Mouse (Mus musculus): ENCODE measurements around the gene Itm2b.
A peak's percentile ranks its signal among the peaks of the same experiment; 100 is the strongest.

The Itm2b gene

DNA sequence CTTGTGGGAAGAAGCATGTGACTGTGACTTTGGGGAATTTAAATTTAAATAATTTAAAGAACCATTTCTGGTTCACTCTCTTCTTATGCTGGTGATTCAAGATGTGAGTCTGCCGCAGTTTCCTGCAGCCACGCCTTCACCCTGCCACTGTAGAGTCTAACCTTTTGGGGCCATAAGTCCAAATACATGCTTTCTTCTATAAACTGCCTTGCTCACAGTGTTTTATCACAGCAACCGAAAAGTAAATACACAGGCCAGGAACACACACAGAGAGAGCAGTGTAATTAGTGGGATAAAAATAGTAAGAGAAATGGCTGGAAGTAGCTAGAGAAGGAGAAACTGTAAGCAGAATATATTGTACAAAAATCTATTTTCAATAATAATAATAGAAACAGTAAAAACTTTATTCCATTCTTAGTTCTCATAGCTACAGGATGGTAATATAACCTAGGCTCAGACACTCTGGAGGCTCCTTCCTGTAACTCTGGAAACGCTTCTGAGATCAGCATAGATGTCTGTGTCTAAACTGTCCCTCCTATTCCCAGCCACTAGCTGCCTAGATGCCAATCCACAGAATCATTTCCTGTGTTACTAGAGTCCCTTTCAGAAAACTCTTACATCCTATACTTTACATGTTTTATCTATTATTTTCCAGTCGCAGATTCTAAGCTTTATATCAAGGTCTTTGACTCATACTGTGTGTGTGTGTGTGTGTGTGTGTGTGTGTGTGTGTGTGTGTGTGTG lies 9.3 kb upstream of the Itm2b start:
- no peak for DNase-seq

DNA sequence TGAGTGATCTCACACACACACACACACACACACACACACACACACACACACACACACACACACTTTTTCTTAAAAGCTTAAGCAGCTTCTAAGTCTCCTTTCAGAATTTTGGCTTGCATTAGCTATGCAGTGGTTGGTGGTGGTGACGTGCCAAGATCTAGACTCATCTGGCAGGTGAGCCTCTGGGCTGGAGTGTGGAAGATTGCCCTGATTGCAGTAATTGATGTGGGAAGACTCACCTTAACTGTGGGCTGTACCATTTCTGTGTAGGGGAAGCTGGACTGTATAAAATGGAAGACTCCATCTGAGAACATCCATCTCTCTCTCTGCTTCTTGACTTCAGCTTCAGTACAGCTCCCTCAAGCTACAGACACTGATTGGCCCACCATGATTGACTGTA lies 6.4 kb upstream of the Itm2b start:
- no peak for DNase-seq

DNA sequence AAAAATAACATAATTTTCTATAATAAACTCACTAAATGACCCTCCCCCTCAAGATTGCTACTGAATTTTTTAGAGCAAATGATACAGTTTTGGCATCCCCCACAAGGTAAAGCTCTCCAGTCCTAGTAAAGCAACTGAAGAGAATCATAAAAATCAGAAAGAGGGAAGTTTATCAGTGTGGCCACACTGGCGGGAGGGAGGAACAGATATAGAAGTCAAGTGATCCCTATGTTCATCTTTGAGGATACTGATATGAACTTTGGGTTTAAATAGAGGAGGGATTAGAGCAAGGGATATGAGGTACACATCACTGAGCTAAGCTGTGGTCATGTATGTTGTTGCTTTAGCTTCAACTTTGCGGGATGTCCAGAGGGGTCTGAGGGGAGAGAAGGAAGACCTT lies 5.1 kb upstream of the Itm2b start:
- no peak for DNase-seq

DNA sequence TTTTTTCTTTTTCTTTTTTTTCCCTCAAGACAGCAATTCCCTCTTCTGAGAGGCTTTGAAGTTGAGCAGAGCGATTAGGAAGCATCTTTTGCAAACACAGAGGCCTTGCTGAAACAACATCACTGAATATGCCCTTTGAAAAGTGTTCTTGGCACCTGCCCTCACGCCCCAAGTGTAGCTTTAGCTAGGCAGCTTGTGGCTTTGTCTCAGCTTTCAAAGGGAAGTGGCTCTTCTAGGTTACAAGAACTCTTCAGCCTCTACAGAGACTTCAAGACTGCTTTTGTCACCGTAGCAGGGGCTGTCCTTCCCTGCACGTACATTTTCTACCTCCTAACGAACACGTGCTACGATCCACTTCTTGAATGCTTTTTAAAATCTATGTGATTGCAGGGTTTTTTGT lies 4.0 kb upstream of the Itm2b start:
- no peak for DNase-seq

DNA sequence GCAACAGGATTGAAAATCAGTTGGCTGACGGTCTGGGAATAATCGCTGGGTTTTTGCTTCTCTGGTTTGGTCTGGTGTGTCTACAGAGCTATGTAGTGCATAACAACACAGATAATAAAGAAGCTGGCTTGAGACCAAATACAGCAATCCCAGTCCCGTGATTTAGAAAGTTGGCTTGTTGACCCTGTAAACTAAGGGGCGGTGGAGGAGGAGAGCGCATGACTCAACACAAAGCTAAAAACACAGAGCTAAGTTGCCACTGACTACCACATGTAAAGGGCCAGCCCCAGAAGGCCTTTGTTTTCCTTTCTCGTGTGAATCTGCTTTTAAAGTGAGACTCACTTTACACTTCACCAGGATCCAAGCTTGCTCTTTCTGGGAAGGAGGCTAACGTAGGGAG lies 3.5 kb upstream of the Itm2b start:
- DNase-seq, result no peak

DNA sequence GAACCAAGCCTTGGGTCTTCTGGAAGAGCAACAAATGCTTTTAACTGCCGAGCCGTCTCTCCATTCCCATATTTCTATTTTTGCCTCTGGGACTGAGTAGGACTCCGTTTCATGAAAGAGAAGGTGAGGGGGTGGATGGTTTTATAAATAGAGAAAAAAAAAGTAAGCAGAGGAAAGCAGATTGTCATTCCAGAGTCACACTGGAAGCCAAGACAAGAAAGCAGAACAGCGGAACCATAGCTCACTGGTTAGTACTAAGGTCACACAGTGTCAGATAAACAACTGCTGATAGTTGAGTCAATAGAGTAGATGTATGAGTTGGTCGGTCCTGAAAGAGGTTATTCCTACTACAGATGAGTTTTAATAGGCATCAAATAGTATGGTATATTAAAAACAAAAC lies 1.4 kb upstream of the Itm2b start:
- DNase-seq, result no peak

DNA sequence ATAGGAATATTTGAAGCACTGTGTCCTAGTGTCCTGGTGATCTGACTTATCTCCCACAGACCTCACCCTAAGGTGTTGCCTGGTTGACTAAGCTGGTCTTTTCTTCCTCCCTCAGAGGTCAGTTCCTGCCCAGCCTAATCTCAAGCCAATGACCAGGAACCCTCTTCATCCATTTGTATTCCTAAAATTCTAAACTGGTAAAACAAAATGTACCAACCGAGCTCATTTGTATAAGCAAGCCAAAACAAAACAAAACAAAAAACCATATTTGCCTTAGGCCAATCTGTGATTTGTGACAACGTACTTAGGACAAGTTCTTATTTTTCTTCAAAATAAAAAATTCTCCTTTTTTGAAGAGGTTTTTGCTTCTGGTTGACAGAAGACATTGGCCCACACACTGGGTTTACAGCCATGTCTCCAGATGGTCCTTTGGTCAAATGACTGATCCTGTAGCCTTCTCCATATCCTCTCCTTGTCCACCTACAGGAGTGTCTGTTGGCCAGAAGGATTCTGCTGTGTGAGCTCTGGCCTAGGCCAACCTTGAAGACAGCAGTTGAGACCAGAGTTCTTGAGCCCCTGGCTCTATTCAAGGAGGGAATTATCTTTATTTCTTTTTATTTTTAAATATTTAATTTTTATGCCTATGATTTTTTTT lies 758 bp upstream of the Itm2b start:
- peak; percentile 66 for DNase-seq

DNA sequence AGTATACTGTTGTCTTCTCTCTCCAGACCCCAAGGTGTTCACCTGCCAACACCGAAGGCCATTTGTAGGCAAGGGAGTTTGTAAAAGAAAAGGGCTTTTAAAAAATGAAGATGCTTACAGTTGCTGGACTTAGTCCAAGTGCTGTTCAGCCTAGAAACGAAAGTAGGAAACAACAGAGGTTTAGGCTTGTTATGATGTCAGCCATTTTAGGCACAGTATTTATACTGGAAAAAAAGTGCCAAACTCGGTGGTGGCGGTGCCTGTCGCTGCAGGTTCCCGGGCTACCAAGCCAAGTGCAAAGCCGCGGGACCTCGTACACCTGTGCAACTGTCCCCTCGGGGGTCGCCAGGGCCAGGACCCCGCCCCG lies 560 bp downstream of the Itm2b start:
- no peak for DNase-seq

DNA sequence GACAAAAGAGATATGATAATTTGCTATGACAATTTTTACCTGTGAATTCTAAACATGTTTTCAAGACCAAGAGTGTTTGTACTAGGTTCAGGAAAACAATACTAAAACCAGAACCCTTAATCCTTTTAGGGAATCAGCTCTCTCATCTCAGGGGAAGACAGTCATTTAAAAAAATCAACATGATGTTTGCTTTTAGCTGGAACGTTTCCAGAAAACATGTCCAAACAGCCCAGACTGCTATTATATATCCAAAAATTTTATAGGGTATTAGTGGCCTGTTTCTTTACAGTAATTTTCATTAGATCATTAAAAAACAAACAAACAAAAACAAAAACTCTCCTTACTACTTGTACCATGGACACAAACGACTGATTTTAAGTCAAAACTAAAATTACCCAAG lies 1.3 kb downstream of the Itm2b start:
- DNase-seq, result no peak

DNA sequence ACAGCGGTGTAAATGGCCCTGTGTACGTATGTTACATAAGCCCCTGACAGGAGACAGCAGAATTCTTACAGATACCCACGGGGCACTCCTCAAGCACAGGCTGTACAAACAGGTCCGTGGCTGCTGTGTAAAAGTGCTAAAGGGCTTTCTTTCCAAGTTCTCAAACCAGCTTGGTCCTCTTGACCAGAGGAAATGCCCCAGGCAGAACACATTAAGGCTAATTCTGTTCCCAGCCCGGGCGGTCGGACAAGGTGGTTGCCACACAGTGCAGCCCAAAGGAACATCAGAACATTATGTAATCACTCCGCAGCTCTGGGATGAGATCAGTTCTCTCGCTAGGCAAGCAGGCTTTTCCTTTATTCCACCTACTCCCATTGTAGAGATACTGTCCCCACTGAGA lies 2.4 kb downstream of the Itm2b start:
- peak; percentile 91 for DNase-seq

DNA sequence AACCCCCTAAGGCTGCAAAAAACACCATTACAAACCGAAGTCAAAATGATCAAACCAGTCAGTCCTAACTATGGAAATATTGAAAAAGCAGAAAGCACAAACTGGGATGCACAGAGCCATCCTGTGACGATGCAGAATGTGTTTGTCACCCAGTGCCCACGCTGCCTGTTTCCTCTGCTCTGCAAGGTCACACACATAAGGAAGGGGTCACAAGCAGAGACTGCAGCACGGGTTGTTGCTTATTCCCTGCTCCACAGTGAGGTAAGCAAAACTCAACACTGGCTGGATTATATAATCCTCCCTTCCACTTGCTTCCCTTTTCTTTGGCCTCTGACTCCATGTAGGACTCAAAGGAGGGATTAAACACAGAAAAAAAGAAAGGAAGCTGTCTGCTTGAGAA lies 3.5 kb downstream of the Itm2b start:
- DNase-seq, result no peak

DNA sequence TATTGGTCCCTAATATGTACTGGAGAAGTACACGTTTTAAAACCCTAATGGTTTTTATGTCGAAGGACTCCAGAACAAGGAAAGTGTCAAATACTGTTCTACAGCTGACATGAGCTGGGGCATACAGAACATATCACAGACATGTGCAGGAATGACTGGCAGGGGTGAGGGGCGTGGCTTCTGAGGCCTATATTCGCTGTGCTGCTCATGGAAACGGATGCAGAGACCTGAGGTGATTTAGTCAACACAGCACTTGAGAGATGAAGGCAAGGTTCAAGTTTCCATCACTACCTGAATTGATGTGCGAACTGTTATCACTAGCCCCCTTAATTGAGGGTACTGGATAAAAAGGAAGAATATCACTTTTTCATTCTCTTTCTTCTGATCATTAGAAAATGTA lies 7.3 kb downstream of the Itm2b start:
- no peak for DNase-seq

DNA sequence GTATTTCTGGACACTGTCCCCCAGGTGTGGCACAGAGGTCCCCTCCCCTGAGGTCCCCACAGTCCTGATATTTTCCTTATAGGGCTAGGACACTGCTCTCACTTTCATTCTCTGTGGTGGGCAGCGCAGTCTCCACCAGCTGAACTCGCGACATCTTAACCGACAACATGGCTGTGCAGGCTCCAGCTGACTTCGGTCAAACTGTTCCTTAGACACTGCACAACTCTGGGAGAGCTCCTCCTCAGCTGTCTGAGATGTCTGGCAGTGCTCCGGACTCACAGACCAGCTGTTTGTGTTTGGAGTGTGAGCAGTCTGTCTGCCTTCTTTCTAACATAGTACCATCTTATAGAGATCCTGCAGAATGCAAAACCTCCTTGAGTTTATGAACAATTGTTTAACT lies 8.2 kb downstream of the Itm2b start:
- DNase-seq, result no peak

DNA sequence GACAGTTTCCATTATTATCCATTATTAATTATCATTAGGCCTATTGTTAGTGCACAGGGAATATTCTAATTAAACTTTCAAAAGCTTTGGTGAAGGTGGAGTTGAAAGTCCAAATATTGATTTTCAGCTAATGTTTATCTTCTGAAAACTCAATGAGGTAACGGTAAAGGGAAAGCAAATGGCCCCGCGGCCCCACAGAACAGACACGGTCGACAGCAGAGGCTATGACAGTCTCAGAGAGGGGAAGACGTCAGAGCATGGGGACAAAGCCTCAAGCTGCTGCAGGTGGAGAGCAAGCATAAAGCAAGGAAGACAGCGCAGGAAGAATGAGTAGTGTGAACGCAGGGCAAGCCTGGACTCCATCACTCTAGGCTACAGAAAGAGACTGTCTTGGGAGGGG lies 9.2 kb downstream of the Itm2b start:
- DNase-seq, result no peak

DNA sequence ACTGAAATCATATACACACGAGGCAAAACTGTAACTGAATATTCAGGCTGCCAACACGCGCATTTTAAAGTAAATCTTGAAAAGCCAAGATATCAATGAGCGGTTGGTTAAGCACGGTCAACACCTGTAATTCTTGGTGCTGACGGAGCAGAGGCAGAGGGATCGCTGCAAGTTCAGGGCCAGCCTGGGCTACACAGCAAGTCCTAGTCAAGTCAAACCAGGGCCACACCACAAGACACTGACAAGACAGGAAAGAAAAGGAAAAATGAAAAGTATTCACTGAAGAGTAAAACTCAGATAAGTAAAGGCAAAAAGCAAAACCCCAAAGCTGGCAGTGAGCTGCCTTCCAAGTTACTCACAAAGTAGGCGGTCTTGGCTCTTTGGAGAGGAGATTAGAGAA lies 9.6 kb downstream of the Itm2b start:
- DNase-seq, result no peak

DNA sequence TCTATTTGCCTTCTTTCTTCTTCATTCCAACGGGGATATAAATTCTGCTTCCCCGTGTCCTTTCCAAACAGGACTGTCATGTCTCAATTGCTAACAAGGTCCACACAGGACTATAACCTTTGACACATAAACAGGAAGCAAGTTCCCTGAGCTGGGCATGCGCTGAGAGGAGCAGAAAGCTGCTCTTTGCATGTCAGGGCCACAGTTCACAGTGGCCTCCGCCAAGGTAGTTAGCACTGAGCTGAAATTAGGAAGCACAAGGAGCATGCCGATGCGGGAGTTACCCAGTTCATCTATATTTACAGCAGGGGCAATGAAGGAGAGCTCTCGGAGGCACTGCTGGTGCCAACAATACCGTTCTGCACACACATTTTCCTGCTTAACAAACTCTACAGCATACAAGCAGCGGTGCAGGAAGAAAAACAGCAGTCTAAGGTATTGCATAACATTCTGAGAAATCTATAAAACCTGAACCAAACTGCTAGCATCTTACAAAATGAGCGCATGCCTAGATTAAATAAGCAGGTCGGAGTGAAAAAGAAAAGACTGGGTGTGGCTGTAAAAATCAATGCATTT lies 10.7 kb downstream of the Itm2b start:
- no peak for DNase-seq

DNA sequence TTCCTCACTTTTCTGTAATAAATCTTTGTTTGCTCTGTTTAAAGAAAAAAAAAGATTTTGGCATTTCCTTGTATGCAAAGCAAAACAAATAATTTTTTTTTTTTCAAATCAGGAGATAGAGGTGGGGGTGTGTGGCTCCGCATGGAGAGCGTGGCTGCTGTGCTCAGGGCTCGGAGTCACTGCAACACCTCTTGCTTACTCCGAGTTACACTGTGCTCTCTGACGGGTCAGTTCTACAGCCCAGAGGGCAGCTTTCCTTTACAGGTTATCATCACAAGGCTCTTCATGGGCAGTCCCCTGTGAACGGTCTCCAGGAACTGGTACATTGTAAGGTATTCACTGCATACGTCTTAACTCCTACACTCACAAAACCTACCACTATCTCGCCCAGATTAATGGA lies 11.5 kb downstream of the Itm2b start:
- no peak for DNase-seq

DNA sequence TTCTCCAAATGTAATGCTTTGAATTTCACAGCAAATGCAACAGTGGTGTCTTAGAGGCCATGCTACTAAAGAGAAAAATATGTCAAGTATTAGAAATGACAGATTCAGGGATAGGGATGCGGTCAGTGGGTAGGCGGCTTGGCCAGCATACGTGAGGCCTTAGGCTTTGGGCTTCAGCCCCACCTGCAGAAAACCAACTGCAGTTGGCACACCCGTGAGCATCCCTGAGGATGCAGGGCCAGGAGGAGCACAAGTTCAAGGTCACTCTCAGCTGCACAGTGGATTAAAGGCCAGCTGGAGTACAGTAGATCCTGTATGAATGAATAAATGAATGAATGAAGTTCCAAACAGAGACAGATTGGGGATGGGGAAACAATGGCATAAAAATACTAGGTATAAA lies 12.1 kb downstream of the Itm2b start:
- no peak for DNase-seq

DNA sequence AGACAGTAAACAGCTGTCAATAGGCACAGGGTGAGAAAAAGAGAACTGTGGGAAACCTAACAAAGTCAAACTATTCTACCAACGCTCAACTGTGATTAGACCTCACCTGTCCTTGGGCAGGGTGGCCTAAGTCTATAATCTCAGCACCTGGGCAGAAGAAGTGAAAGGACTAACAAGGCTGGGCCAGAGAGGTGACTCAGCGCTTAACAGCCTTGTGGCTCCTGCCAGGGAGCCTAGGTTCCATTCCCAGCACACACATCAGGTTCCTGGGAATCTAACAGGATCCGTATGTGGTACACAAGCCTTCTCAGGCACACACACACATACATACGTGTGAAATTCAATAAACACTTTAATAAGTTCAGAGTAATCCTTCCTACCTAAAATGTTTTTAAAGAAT lies 13.5 kb downstream of the Itm2b start:
- no peak for DNase-seq

DNA sequence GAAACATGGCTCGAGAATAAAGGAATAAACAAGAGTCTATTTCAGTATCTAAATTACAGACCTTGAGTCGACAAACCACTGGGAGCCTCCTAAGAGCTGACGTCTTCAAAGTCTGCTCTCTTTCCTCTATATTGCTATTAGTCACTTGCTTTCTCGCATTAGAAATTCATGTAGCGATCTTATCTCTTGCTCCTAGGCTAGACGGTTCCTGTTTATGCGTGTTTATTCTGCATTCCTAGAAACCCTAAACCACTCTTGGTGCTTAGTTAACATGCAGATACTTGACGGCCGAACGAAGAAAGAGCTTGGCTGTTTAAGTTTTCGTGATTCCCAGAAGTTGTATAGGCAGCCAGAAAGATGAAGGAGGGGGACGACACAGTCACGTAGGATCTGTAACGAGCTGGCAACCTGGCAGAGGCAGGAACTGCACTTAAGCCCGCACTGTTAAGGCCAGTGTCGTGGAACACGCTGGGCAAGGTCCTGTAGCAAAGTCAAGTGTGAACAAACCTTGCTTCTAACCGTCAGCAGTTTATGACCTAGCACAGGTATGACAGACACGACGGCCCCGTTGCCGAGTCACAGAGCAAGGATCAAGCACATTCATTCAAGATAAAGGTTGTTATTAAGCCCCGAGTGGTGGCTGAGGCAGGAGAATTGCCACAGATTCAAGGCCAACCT lies 14.3 kb downstream of the Itm2b start:
- DNase-seq, result no peak

DNA sequence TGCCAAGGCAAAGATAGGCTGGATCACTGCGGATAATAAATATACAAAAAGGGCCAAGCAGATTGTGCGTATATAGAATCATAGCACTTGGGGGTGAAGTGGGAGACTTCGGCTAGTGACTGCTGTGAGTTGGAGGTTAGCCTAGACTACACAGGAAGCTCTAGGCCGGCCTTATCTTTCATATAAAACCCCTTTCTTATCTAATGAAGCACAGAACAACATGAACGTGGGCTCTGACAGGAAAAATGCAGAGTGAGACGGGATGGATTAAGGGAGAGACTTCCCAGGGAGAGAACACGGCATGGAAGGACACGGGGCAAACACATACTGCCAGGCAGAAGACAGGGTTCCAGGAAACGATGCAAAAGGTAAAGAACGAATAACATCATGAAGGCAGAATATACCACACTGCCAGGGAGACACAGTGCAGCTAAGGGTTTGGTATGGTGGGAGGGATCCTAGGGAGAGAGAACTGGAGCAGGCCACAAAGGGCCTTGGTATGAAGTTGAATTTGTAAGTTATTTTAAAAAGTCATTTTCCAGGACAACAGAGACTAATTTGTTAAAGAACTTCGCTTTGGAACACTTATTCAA lies 14.9 kb downstream of the Itm2b start:
- no peak for DNase-seq

DNA sequence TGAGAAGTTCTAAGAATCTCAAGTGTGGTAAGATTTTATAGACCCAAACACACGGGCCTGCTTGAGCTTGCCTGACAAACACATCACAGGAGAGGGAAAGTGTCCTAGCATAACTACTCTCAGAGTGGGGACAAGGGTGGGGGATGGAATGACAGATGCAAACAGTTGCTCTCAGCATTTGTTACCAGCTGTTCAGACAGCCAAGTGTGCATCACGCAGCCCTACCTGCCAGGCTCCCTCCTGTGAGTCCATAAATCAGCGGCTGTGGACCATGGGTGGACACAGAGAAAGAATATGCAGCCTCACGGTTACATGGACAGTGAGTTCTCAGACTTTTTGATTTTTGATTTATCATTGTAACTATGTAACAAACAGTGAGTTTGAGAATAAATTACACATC lies 15.5 kb downstream of the Itm2b start:
- DNase-seq, result no peak

DNA sequence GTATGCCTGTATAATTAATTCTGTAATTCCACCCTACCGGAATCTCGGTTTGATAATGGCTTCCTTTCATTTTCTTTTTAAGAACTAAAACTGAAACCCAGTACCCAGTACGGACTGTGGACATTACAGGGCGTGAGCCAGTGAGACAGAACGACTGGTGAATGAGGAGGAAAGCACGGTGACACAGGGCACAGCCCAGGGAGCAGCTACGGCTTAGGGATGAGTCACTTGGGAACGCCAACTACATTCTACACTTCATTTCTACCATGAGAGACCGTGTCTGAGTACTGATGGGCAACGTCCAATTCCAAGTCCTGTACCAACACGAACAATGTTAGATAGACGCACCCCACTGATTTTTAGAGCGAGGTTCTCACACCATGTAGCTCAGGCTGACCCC lies 16.1 kb downstream of the Itm2b start:
- DNase-seq, result peak; percentile 8

DNA sequence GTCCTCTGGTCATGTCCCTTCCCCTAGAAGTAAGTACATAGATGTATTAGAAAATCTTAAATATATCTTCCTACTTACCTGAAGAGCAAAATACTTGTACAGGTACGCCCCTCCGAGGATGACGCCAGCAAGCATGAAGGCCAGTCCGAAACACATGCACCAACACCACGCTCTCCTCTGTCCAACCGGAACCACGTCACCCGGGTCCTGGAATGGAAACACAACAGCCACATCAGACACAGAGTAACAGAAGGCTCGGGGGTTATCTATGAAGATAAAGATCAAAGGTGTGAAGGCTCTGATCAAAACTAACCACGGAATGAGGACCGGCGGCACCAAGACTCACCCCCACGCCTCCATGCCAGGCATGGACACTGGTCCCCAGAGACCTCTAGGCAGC lies 16.9 kb downstream of the Itm2b start:
- DNase-seq, result no peak
